Comparison of ENCODE assay signal across 15 mouse cellular contexts in genomic region chr10:68009867-68010266, GRCm38 (mm10).
DNase-seq lines count a peak whose midpoint lies in the region.
"Had no signal": no experiment of that assay in that cellular context is flagged by ENCODE, and none has a peak within 500 bp of the region (broad histone marks: within the 10 kb centered on the region; RNA-seq: fewer than 3 reads in every experiment).

No protein-coding gene starts in this region.

- DNase-seq in ES-CJ7 (ENCODE audit: low read depth, low spot score): peak; percentile 48
- DNase-seq in MEL-GATA-1-ER (ENCODE audit: extremely low read depth, low read depth): peak; percentile 9
- peak; percentile 55 for DNase-seq in ZHBTc4 (ENCODE audit: low read depth, low spot score)
- DNase-seq in right cerebral cortex, postnatal 25 days: no peak
- DNase-seq in right cerebral cortex, postnatal 14 days: no peak
- DNase-seq: adrenal gland, adult 2 months; adrenal gland, postnatal 10 days; adrenal gland, postnatal 36 days; B cell, adult 2 months; cerebellum, adult 11-12 months; cerebellum, adult 2 months; cerebellum, adult 9-10 months; cerebellum, postnatal 10 days; cerebellum, postnatal 25 days; forebrain, postnatal 0 days had no signal

Comparison
In these comparisons a context has a peak if more than half of its experiments do, and no peak if none do; other contexts are left out.
1. DNase-seq: peak in ES-CJ7 (single experiment), MEL-GATA-1-ER (single experiment) and ZHBTc4 (single experiment); none in right cerebral cortex, postnatal 25 days (single experiment) and right cerebral cortex, postnatal 14 days (single experiment).